Mouse (Mus musculus) heart, embryonic 11.5 days (tissue): ENCODE measurements around the gene Ercc6l2. TPM values are rescaled to one million over a fixed set of nuclear protein-coding genes. Genes with fewer than 3 reads are reported as not detected.

Source experiments
- ATAC-seq: fragments of 200-750 bp; cut with Nextera tagmentation; replicated peaks from 2 replicates; pipeline ENCODE4 v1.8.0; 2017; ENCODE audit warnings: moderate library complexity; ENCODE audit not compliant: insufficient number of reproducible peaks, low FRiP score, low TSS enrichment
- H3K27ac ChIP-seq: fragments of 300-500 bp; sonication (generic); 2 replicates; pipeline ENCODE4 v1.5.1; 2014; ENCODE audit warnings: mild to moderate bottlenecking, low read depth, low read length
- H3K27me3 ChIP-seq: fragments of 300-500 bp; sonication (generic); 2 replicates; pipeline ENCODE4 v1.6.1; 2014; ENCODE audit warnings: mild to moderate bottlenecking, low read length, mixed read lengths; ENCODE audit not compliant: control insufficient read depth, insufficient read depth
- H3K36me3 ChIP-seq: fragments of 300-500 bp; sonication (generic); 2 replicates; pipeline ENCODE4 v1.6.1; 2014; ENCODE audit warnings: mild to moderate bottlenecking, low read length, moderate library complexity, mixed read lengths; ENCODE audit not compliant: control insufficient read depth, insufficient read depth
- H3K4me1 ChIP-seq: fragments of 300-500 bp; sonication (generic); 2 replicates; pipeline ENCODE4 v1.6.1; 2014; ENCODE audit warnings: low read length; ENCODE audit not compliant: control insufficient read depth, insufficient read depth
- H3K4me2 ChIP-seq: fragments of 300-500 bp; sonication (generic); 2 replicates; pipeline ENCODE4 v1.6.1; 2014; ENCODE audit warnings: mild to moderate bottlenecking, moderate library complexity
- H3K4me3 ChIP-seq: fragments of 300-500 bp; sonication (generic); 2 replicates; pipeline ENCODE4 v1.5.1; 2014; ENCODE audit warnings: low read depth, low read length
- H3K9ac ChIP-seq: fragments of 300-500 bp; sonication (generic); 2 replicates; pipeline ENCODE4 v1.6.1; 2014; ENCODE audit warnings: mild to moderate bottlenecking, low read depth, low read length, moderate library complexity
- H3K9me3 ChIP-seq: fragments of 300-500 bp; sonication (generic); replicated peaks from 2 replicates; pipeline ENCODE4 v1.6.1; 2016; ENCODE audit warnings: low read length; ENCODE audit not compliant: control insufficient read depth
- WGBS: fragments of 180-500 bp; shearing (Covaris S2); extraction: QIAGEN DNeasy Blood & Tissue Kit; methylation state at CpG from one replicate; pipeline ENCODE4 v1.1.7; 2014; ENCODE audit not compliant: insufficient replicate concordance; 5-methylcytosine and 5-hydroxymethylcytosine counted together
- polyA plus RNA-seq: library from polyadenylated mRNA; unstranded; fragments of >200 nt; fragmentation: Nextera tagmentation; extraction: Ambion mirVana; gene quantifications from 2 replicates; pipeline ENCODE4 v1.2.1, GENCODE M21; 2014

Gene Ercc6l2
- polyA plus RNA-seq, 1 experiment from 2014 or later: 14.9 TPM

DNA sequence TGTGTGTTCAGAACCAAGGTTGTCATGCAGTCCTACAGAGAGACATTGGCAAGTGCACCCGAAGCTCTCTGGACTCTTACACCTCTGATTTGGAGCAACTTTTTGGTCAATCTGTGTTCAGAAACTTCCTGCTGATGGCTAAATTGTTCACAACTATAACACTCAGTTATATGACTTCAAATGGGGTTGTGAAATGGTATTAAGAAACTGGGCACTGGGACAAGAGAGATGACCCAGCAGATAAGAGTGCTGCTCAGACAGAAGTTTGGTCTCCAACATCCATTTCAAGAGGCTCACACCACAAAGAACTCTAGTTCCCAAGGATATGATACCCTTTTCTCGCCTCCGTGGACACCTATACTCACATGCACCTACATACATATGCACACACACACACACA is 16.4 kb upstream of the Ercc6l2 start:
- H3K4me1 ChIP-seq: no peaks in the 10 kb centered on the region
- WGBS: 82% methylated on average over 3 of the region's 3 CpGs

GRCm38 (mm10) chr13:63799940-63800339 is 15.1 kb upstream of the Ercc6l2 start:
- no peaks in the 10 kb centered on the region for H3K9me3 ChIP-seq
- no peak overlapping the region for H3K4me2 ChIP-seq
- H3K4me3 ChIP-seq: no peak overlapping the region
- H3K36me3 ChIP-seq: no peaks in the 10 kb centered on the region
- no peaks in the 10 kb centered on the region for H3K27me3 ChIP-seq
- no peak for ATAC-seq
- 53% methylated on average over 1 of the region's 1 CpGs for WGBS
- H3K4me1 ChIP-seq: no peaks in the 10 kb centered on the region
- no peak overlapping the region for H3K27ac ChIP-seq
- no peak overlapping the region for H3K9ac ChIP-seq

More for the DNA sequence above, 16.4 kb upstream of the Ercc6l2 start:
- H3K9ac ChIP-seq: no peak overlapping the region
- H3K36me3 ChIP-seq: no peaks in the 10 kb centered on the region
- no peak overlapping the region for H3K4me2 ChIP-seq
- H3K9me3 ChIP-seq: no peaks in the 10 kb centered on the region
- no peak overlapping the region for H3K27ac ChIP-seq
- H3K27me3 ChIP-seq: no peaks in the 10 kb centered on the region
- no peak for ATAC-seq
- no peak overlapping the region for H3K4me3 ChIP-seq

DNA sequence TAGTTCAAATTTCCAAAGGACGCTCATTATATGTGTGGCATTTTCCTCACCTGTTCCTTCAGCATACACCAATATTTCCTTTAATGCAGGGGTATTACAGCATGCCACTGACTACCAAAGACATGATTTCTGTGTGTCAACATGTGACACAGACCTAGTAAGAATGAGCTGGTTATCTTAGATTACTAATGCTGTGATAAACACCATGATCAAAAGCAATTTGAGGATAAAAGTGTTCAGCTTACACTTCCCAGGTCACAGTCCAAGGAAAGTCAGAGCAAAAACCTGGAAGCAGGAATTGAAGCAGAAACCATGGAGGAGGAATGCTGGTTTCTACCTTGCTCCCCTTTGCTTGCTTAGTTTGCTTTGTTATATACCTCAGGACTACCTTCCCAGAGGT is 13.8 kb upstream of the Ercc6l2 start:
- no peak overlapping the region for H3K27ac ChIP-seq
- no peak overlapping the region for H3K4me3 ChIP-seq
- H3K4me1 ChIP-seq: no peaks in the 10 kb centered on the region
- no peaks in the 10 kb centered on the region for H3K36me3 ChIP-seq
- no peaks in the 10 kb centered on the region for H3K9me3 ChIP-seq
- ATAC-seq: no peak
- no peaks in the 10 kb centered on the region for H3K27me3 ChIP-seq
- WGBS: 90% methylated on average over 1 of the region's 1 CpGs
- H3K9ac ChIP-seq: no peak overlapping the region
- no peak overlapping the region for H3K4me2 ChIP-seq

- 71% methylated on average over 1 of the region's 1 CpGs for WGBS
- no peak overlapping the region for H3K4me3 ChIP-seq
- H3K9ac ChIP-seq: no peak overlapping the region
- no peak overlapping the region for H3K4me2 ChIP-seq
- ATAC-seq: no peak
- H3K27me3 ChIP-seq: no peaks in the 10 kb centered on the region
- H3K4me1 ChIP-seq: no peaks in the 10 kb centered on the region
- H3K27ac ChIP-seq: no peak overlapping the region
- H3K9me3 ChIP-seq: no peaks in the 10 kb centered on the region
- no peaks in the 10 kb centered on the region for H3K36me3 ChIP-seq
These were observed 7.8 kb upstream of the Ercc6l2 start for GRCm38 (mm10) chr13:63807233-63807632.

- Histone ChIP-seq H3K4me1 (no peaks in the 10 kb centered on the region), H3K9ac (no peak overlapping the region), H3K4me2 (no peak overlapping the region), H3K4me3 (no peak overlapping the region), H3K36me3 (no peaks in the 10 kb centered on the region), H3K9me3 (no peaks in the 10 kb centered on the region), H3K27ac (no peak overlapping the region), H3K27me3 (no peaks in the 10 kb centered on the region)
- ATAC-seq: no peak
- 83% methylated on average over 3 of the region's 3 CpGs for WGBS
These were observed 7.1 kb upstream of the Ercc6l2 start for GRCm38 (mm10) chr13:63807979-63808378.

- no peak overlapping the region for H3K4me2 ChIP-seq
- no peaks in the 10 kb centered on the region for H3K36me3 ChIP-seq
- H3K4me3 ChIP-seq: no peak overlapping the region
- H3K27me3 ChIP-seq: no peaks in the 10 kb centered on the region
- H3K9me3 ChIP-seq: no peaks in the 10 kb centered on the region
- no peak overlapping the region for H3K27ac ChIP-seq
- ATAC-seq: no peak
- no peak overlapping the region for H3K9ac ChIP-seq
- peaks cover 5% of the 10 kb centered on the region; the same call in 1 of the 2 replicates for H3K4me1 ChIP-seq
These were observed 3.6 kb upstream of the Ercc6l2 start for GRCm38 (mm10) chr13:63811477-63811876.

DNA sequence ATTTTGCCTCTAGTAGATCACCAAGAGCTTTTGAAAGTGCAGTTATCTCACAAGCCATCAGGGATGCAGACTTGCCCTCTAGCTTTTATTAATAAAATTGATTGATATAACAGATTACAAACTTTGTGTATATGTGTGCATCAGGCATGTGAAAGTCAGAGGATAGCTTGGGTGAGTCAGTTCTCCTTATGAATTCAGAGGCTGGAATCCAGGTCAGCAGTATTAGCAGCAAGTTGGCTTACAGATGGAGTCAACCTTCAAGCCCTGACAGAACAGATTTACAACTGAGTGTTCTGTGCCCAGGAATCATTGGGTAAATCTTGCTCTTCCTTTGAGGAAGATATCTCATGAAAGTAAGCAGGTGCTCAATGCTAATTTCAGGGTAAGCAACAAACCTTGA is 891 bp downstream of the Ercc6l2 start:
- no peaks in the 10 kb centered on the region for H3K27me3 ChIP-seq
- H3K4me2 ChIP-seq: peak overlapping the region; percentile 81
- H3K4me3 ChIP-seq: peak overlapping the region; percentile 74
- peaks cover 5% of the 10 kb centered on the region; the same call in 1 of the 2 replicates for H3K4me1 ChIP-seq
- no peak for ATAC-seq
- peak overlapping the region; percentile 88 for H3K9ac ChIP-seq
- H3K27ac ChIP-seq: no peak overlapping the region
- H3K9me3 ChIP-seq: no peaks in the 10 kb centered on the region
- no peaks in the 10 kb centered on the region for H3K36me3 ChIP-seq

DNA sequence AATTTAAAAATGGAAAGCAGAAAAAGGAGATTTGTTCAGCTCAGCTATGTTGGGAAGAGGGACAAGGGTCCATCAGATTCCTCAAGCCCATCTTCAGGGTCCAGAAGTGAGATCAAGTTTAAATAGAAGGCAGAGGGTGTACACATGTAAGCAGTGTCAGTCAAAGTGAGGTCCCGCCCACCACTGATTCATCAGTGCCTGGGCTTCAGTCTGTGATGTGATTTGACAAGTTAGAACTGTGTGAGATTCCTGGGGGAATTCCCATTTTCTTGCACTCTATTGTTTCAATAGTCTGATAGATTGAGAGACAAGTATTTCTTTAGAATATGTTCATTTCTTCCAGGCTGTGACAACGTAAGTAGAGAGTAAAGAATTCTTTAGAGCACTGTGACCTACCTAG is 30.7 kb downstream of the Ercc6l2 start:
- no peak overlapping the region for H3K4me2 ChIP-seq
- no peaks in the 10 kb centered on the region for H3K4me1 ChIP-seq
- no peak overlapping the region for H3K27ac ChIP-seq
- H3K4me3 ChIP-seq: no peak overlapping the region
- H3K27me3 ChIP-seq: no peaks in the 10 kb centered on the region
- no peak for ATAC-seq
- H3K9ac ChIP-seq: no peak overlapping the region
- peaks cover 12% of the 10 kb centered on the region for H3K36me3 ChIP-seq
- no peaks in the 10 kb centered on the region for H3K9me3 ChIP-seq
- WGBS: 86% methylated on average over 2 of the region's 2 CpGs

DNA sequence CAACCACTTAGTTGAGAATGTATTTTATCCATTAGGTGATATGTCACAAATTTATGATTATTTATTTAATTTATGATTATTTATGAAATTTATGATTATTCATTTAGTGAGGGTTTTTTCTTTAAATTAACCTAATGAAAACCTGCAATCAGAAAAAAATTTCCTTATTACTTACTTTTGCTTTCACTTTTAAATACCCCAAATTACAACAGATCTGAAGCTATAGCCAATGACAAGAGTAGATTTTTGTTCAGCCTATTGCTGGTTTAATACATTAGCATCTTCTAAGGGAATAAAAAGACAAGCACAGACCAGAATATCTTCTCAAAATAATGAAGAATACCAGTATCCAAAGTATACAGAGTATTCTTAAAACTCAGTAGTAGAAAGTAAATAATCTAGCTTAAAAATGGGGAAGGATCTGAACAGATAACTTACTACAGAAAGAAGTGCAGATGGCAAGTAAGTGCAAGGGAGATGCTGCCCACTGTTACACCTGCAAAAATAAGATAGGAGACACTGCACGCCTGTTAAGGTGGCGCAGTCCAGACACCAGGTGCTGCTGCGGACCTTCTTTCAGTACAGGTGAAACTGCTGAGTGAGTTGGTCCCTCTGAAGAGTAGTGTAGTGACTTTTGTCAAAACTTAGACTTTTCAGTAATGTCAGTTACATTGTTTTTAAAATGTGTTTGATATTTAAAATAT is 35.4 kb downstream of the Ercc6l2 start:
- peaks cover 5% of the 10 kb centered on the region for H3K36me3 ChIP-seq
- H3K4me3 ChIP-seq: no peak overlapping the region
- no peaks in the 10 kb centered on the region for H3K4me1 ChIP-seq
- no peaks in the 10 kb centered on the region for H3K9me3 ChIP-seq
- no peaks in the 10 kb centered on the region for H3K27me3 ChIP-seq
- no peak overlapping the region for H3K27ac ChIP-seq
- no peak for ATAC-seq
- no peak overlapping the region for H3K9ac ChIP-seq
- WGBS: 93% methylated on average over 3 of the region's 3 CpGs
- H3K4me2 ChIP-seq: no peak overlapping the region
